Mouse (Mus musculus) brain, embryonic 14.5 days (tissue): ENCODE results near the gene Itprid1.

Experiments
- CTCF ChIP-seq: fragments of 200-500 bp; IDR thresholded peaks from 2 replicates; pipeline ENCODE4 v1.5.1; 2012; ENCODE audit warnings: inconsistent platforms, mild to moderate bottlenecking, moderate library complexity, borderline replicate concordance; ENCODE audit not compliant: insufficient read depth, insufficient read length; ENCODE audit errors: extremely low read depth
- POLR2A ChIP-seq: fragments of 200-500 bp; IDR thresholded peaks from 2 replicates; pipeline ENCODE4 v1.6.1; 2012; ENCODE audit warnings: mild to moderate bottlenecking, inconsistent platforms, borderline replicate concordance; ENCODE audit not compliant: poor library complexity, insufficient read depth, insufficient read length, severe bottlenecking; ENCODE audit errors: extremely low read depth

GRCm38 (mm10) chr6:56008711-56009110 is 172.0 kb downstream of the Itprid1 start:
- TF ChIP-seq CTCF = no peak
- no peak for TF ChIP-seq POLR2A
